Mouse (Mus musculus): ENCODE results near the gene Stk11.
A peak's percentile ranks its signal among the peaks of the same experiment; 100 is the strongest.

DNA sequence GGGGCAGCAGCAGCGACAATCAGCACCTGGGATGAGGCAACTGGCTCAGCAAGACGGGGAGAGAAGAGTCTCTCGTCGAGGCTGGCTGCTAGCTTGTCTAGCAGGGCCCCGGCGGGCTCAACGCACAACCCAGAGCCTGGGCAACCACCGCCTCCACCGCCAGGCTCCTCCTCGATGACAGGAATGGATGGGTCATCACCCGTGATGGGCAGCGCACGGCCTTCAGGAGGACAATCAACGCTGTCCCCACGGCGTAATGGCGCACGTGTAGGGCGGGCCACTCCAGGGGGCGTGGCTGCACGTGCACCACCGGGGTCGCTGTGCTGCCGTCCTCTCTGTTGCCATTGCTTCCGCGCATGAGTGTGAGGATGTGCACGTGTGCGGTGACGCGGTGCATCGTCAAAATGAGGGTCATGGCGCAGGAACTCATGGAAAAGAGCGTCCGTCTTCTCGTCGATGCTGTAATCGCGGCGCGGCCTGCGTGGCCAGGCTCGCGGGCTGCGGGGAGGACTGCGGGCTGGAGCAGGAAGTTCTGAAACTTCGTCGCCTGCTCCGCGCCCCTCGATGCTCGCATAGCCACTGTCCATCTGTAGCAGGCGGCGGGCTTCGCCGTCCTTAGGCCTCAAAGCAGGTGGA is 15.8 kb downstream of the Stk11 start:
- TF ChIP-seq CTCF (IDR thresholded peaks at IDR 0.05; ENCODE audit: low read depth, low read length) = no peak
- peak; percentile 41; the same call in 1 of the 2 replicates for TF ChIP-seq EP300 (IDR thresholded peaks at IDR 0.05; ENCODE audit: insufficient read depth, low read depth, low read length)
- peak; percentile 27 for TF ChIP-seq POLR2A (IDR thresholded peaks at IDR 0.05; ENCODE audit: insufficient read depth, low read length)
